Mouse (Mus musculus) hematopoietic stem cell, adult 5-6 weeks (primary cell): Measurements from ENCODE around the gene Ncoa3. TPM values are rescaled to one million over a fixed set of nuclear protein-coding genes. Genes with fewer than 3 reads are reported as not detected.

ENCODE experiments used
- ATAC-seq, 2 experiments: fragments of 125-278 bp in 1 of 2; replicated peaks in 1 of 2; 2 replicates each; pipeline ENCODE4 v1.8.0; 2016 to 2017; ENCODE audit warnings: inconsistent platforms in 2 of 2, mild to moderate bottlenecking in 2 of 2, moderate number of reproducible peaks in 2 of 2, low read depth in 1 of 2, moderate TSS enrichment in 1 of 2; ENCODE audit not compliant: low FRiP score in 2 of 2, poor library complexity in 2 of 2, severe bottlenecking in 2 of 2, insufficient read depth in 1 of 2, low TSS enrichment in 1 of 2
- total RNA-seq: library from RNA; stranded (forward); fragments of 172-1452, 232-1000 nt; gene quantifications from 2 replicates; pipeline ENCODE4 v1.2.3, GENCODE M21; 2017

Ncoa3 gene
- total RNA-seq, 1 experiment from 2014 or later, result 31.0 TPM

- no peak for ATAC-seq
These were observed 130.3 kb downstream of the Ncoa3 start for GRCm38 (mm10) chr2:166122781-166123180.

Other genes starting within 250 kb of the Ncoa3 start
- gene Zmynd8, start 93.6 kb upstream of the Ncoa3 start, total RNA-seq, result 44.5 and 53.2 TPM in 2 replicates
- 3.0 and 4.1 TPM in 2 replicates for gene Sulf2, start 163.0 kb downstream of the Ncoa3 start, total RNA-seq